Mouse (Mus musculus) cerebellum, adult 2 months (tissue): ENCODE measurements around the gene Nt5c2. TPM values are rescaled to one million over a fixed set of nuclear protein-coding genes. Genes with fewer than 3 reads are reported as not detected.

Experiments
- DNase-seq, 2 experiments: peaks; one replicate each; pipeline ENCODE4 v3.0.0; 2021
- H3K27ac ChIP-seq: fragments of 200-500 bp; 2 replicates; pipeline ENCODE4 v1.5.1; 2012; ENCODE audit warnings: low read length, control low read depth, inconsistent platforms; ENCODE audit not compliant: insufficient read depth
- H3K27me3 ChIP-seq: fragments of 200-500 bp; 2 replicates; pipeline ENCODE4 v1.6.1; 2012; ENCODE audit warnings: inconsistent platforms, mild to moderate bottlenecking, low read length, moderate library complexity; ENCODE audit not compliant: control insufficient read depth, insufficient read depth
- H3K4me1 ChIP-seq: fragments of 200-500 bp; 2 replicates; pipeline ENCODE4 v1.6.1; 2011; ENCODE audit warnings: low read length; ENCODE audit not compliant: control insufficient read depth, insufficient read depth
- H3K4me3 ChIP-seq: fragments of 200-500 bp; replicated peaks from 2 replicates; pipeline ENCODE3; 2011; ENCODE audit warnings: mild to moderate bottlenecking, low read depth, low read length, control low read depth; ENCODE audit not compliant: insufficient read depth
- CTCF ChIP-seq: fragments of 200-500 bp; IDR thresholded peaks from 2 replicates; pipeline ENCODE4 v1.5.1; 2011; ENCODE audit warnings: low read depth, mild to moderate bottlenecking, control low read depth, low read length, moderate library complexity, borderline replicate concordance; ENCODE audit not compliant: insufficient read depth
- POLR2A ChIP-seq: fragments of 200-500 bp; IDR thresholded peaks from 2 replicates; pipeline ENCODE4 v1.6.1; 2011; ENCODE audit warnings: low read length, control low read depth, borderline replicate concordance; ENCODE audit not compliant: insufficient read depth
- WGBS: fragments of 180-500 bp; shearing (Covaris S2); methylation state at CpG from one replicate; pipeline ENCODE4 v1.1.7; 2018; 5-methylcytosine and 5-hydroxymethylcytosine counted together
- polyA plus RNA-seq: library from polyadenylated mRNA; depleted of rRNA; stranded (reverse); fragments of >200 nt; gene quantifications from 2 replicates; pipeline ENCODE4 v1.2.3, GENCODE M21; 2012

The Nt5c2 gene
- polyA plus RNA-seq, 1 experiment: 49.3 TPM

- no peaks in the 10 kb centered on the region for H3K27me3 ChIP-seq
- no peaks in the 10 kb centered on the region for H3K4me1 ChIP-seq
- H3K4me3 ChIP-seq: no peak overlapping the region
- no peak overlapping the region for H3K27ac ChIP-seq
- DNase-seq: no peak
- TF ChIP-seq POLR2A (no peak), CTCF (no peak)
- WGBS: 75% methylated on average over 4 of the region's 4 CpGs
Observed at GRCm38 (mm10) chr19:47026513-47026912, 11.6 kb upstream of the Nt5c2 start.

GRCm38 (mm10) chr19:47024954-47025353 is 10.0 kb upstream of the Nt5c2 start:
- H3K27ac ChIP-seq: no peak overlapping the region
- peaks cover 1% of the 10 kb centered on the region; the same call in 1 of the 2 replicates for H3K4me1 ChIP-seq
- H3K27me3 ChIP-seq: no peaks in the 10 kb centered on the region
- H3K4me3 ChIP-seq: no peak overlapping the region
- DNase-seq: no peak
- no peak for TF ChIP-seq CTCF
- no peak for TF ChIP-seq POLR2A
- WGBS: 72% methylated on average over 10 of the region's 10 CpGs

DNA sequence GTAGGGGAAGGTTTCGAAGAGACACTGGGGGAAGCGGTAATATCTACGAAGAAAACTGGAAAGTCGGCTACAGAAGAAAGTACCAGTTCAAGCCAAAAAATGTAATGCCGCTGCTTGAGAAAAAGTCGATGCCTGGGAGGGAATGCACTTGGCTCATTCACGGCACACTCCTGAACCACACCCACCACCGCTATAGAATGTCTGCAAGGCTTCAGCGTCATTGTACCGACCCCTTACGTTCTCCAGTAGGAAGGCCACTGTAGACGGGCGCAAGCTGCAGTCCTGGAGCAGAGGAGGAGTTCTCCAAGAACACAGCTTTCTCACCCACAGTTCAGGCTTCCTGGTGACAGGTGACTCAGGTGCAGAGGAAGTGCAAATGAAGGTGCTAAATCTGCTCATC is 8.6 kb upstream of the Nt5c2 start:
- no peak for DNase-seq
- TF ChIP-seq POLR2A: no peak
- TF ChIP-seq CTCF: no peak
- Histone ChIP-seq H3K4me1 (peaks cover 13% of the 10 kb centered on the region; the same call in 1 of the 2 replicates), H3K27me3 (no peaks in the 10 kb centered on the region), H3K4me3 (no peak overlapping the region), H3K27ac (no peak overlapping the region)
- WGBS: 87% methylated on average over 13 of the region's 13 CpGs

GRCm38 (mm10) chr19:47022709-47023108 is 7.8 kb upstream of the Nt5c2 start:
- Histone ChIP-seq H3K4me1 (peaks cover 14% of the 10 kb centered on the region; the same call in 1 of the 2 replicates), H3K4me3 (no peak overlapping the region), H3K27ac (no peak overlapping the region), H3K27me3 (no peaks in the 10 kb centered on the region)
- 93% methylated on average over 4 of the region's 4 CpGs for WGBS
- TF ChIP-seq CTCF (no peak), POLR2A (no peak)
- DNase-seq: no peak

GRCm38 (mm10) chr19:47019326-47019725 is 4.4 kb upstream of the Nt5c2 start:
- peak in 1 of 2 experiments; percentile 23 for DNase-seq
- Histone ChIP-seq H3K27ac (no peak overlapping the region), H3K4me3 (no peak overlapping the region), H3K4me1 (peaks cover 15% of the 10 kb centered on the region; the same call in 1 of the 2 replicates), H3K27me3 (no peaks in the 10 kb centered on the region)
- WGBS: 26% methylated on average over 6 of the region's 6 CpGs
- no peak for TF ChIP-seq CTCF
- no peak for TF ChIP-seq POLR2A

DNA sequence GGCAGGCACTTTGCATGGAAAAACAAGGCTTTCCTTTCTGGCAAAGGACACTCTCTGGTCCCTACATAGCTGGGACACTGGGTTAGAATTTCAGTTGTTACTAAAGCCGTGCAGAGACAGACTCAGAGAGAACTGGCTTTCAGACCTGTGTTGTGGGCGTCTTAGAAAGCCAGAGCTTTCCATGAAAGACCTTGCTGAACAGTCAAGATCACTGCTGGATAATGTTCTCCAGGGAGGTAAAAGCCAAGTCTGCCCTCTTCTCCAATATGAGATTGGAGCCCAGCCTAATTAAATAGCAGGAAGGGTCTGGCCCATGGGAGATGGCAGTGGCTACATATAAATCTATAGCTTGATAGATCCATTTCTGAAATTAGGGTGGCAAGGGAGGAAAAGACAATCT is 3.4 kb upstream of the Nt5c2 start:
- Histone ChIP-seq H3K27ac (no peak overlapping the region), H3K4me3 (peak overlapping the region; percentile 57), H3K4me1 (peaks cover 16% of the 10 kb centered on the region; the same call in 1 of the 2 replicates), H3K27me3 (no peaks in the 10 kb centered on the region)
- TF ChIP-seq CTCF: no peak
- DNase-seq: no peak
- 24% methylated on average over 2 of the region's 2 CpGs for WGBS

- 11% methylated on average over 3 of the region's 3 CpGs for WGBS
Observed at GRCm38 (mm10) chr19:47017831-47018230, 2.9 kb upstream of the Nt5c2 start.

GRCm38 (mm10) chr19:47016487-47016886 is 1.5 kb upstream of the Nt5c2 start:
- Histone ChIP-seq H3K4me3 (peak overlapping the region; percentile 73), H3K27me3 (no peaks in the 10 kb centered on the region), H3K4me1 (peaks cover 23% of the 10 kb centered on the region; the same call in 1 of the 2 replicates), H3K27ac (no peak overlapping the region)
- peak; percentile 38 to 48 for DNase-seq
- no peak for TF ChIP-seq POLR2A
- no peak for TF ChIP-seq CTCF
- 3% methylated on average over 15 of the region's 15 CpGs for WGBS

More at GRCm38 (mm10) chr19:47017831-47018230, 2.9 kb upstream of the Nt5c2 start:
- H3K27me3 ChIP-seq: no peaks in the 10 kb centered on the region
- H3K4me1 ChIP-seq: peaks cover 21% of the 10 kb centered on the region; the same call in 1 of the 2 replicates
- no peak for TF ChIP-seq CTCF
- no peak for TF ChIP-seq POLR2A
- no peak overlapping the region for H3K27ac ChIP-seq
- peak in 1 of 2 experiments; percentile 38 for DNase-seq
- peak overlapping the region; percentile 57 for H3K4me3 ChIP-seq

GRCm38 (mm10) chr19:47015965-47016364 is 1.0 kb upstream of the Nt5c2 start:
- TF ChIP-seq POLR2A (no peak), CTCF (no peak)
- no peak for DNase-seq
- Histone ChIP-seq H3K27me3 (no peaks in the 10 kb centered on the region), H3K4me1 (peaks cover 23% of the 10 kb centered on the region; the same call in 1 of the 2 replicates), H3K4me3 (peak overlapping the region; percentile 73), H3K27ac (peak overlapping the region; percentile 36; the same call in 1 of the 2 replicates)
- 2% methylated on average over 9 of the region's 9 CpGs for WGBS
